Mouse (Mus musculus) forebrain, embryonic 15.5 days (tissue): ENCODE results near the gene Aagab. TPM values are rescaled to one million over a fixed set of nuclear protein-coding genes. Genes with fewer than 3 reads are reported as not detected.

ENCODE experiments used
- ATAC-seq: fragments of 200-750 bp; cut with Nextera tagmentation; replicated peaks from 2 replicates; pipeline ENCODE4 v1.8.0; 2017; ENCODE audit warnings: mild to moderate bottlenecking, moderate TSS enrichment, moderate library complexity
- H3K27ac ChIP-seq: fragments of 300-500 bp; sonication (generic); replicated peaks from 2 replicates; pipeline ENCODE4 v1.5.1; 2015; ENCODE audit warnings: mild to moderate bottlenecking, inconsistent platforms
- H3K27me3 ChIP-seq: fragments of 300-500 bp; sonication (generic); 2 replicates; pipeline ENCODE4 v1.6.1; 2015; ENCODE audit warnings: inconsistent platforms
- H3K36me3 ChIP-seq: fragments of 300-500 bp; sonication (generic); 2 replicates; pipeline ENCODE4 v1.6.1; 2015; ENCODE audit warnings: mild to moderate bottlenecking, inconsistent platforms
- H3K4me1 ChIP-seq: fragments of 300-500 bp; sonication (generic); 2 replicates; pipeline ENCODE4 v1.6.1; 2015; ENCODE audit warnings: inconsistent platforms
- H3K4me2 ChIP-seq: fragments of 300-500 bp; sonication (generic); replicated peaks from 2 replicates; pipeline ENCODE4 v1.6.1; 2015; ENCODE audit warnings: mild to moderate bottlenecking, inconsistent platforms
- H3K4me3 ChIP-seq: fragments of 300-500 bp; sonication (generic); 2 replicates; pipeline ENCODE4 v1.5.1; 2015; ENCODE audit warnings: mild to moderate bottlenecking, inconsistent platforms
- H3K9ac ChIP-seq: fragments of 300-500 bp; sonication (generic); replicated peaks from 2 replicates; pipeline ENCODE4 v1.6.1; 2015; ENCODE audit warnings: mild to moderate bottlenecking, inconsistent platforms
- H3K9me3 ChIP-seq: fragments of 300-500 bp; sonication (generic); 2 replicates; pipeline ENCODE4 v1.6.1; 2016; ENCODE audit warnings: inconsistent platforms
- WGBS: fragments of 180-500 bp; shearing (Covaris S2); methylation state at CpG from one replicate; pipeline ENCODE4 v1.1.7; 2015; ENCODE audit warnings: mixed read lengths; 5-methylcytosine and 5-hydroxymethylcytosine counted together
- polyA plus RNA-seq: library from polyadenylated mRNA; unstranded; fragments of >200 nt; fragmentation: Nextera tagmentation; extraction: Ambion mirVana; gene quantifications from 2 replicates; pipeline ENCODE4 v1.2.1, GENCODE M21; 2015

Gene Aagab
- polyA plus RNA-seq, 1 experiment from 2014 or later, result 56.6 TPM

GRCm38 (mm10) chr9:63687413-63688015 lies 85.1 kb downstream of the Aagab start:
- no peaks in the 10 kb centered on the region for H3K36me3 ChIP-seq
- no peak overlapping the region for H3K27ac ChIP-seq
- no peak for ATAC-seq
- H3K27me3 ChIP-seq, result no peaks in the 10 kb centered on the region
- no peaks in the 10 kb centered on the region for H3K9me3 ChIP-seq
- H3K4me3 ChIP-seq, result no peak overlapping the region
- WGBS, result 84% methylated on average over 7 of the region's 7 CpGs
- no peak overlapping the region for H3K9ac ChIP-seq
- H3K4me2 ChIP-seq, result no peak overlapping the region
- H3K4me1 ChIP-seq, result no peaks in the 10 kb centered on the region

GRCm38 (mm10) chr9:63690511-63690910 lies 88.1 kb downstream of the Aagab start:
- no peak for ATAC-seq
- H3K4me2 ChIP-seq, result no peak overlapping the region
- no peak overlapping the region for H3K9ac ChIP-seq
- no peaks in the 10 kb centered on the region for H3K27me3 ChIP-seq
- no peaks in the 10 kb centered on the region for H3K9me3 ChIP-seq
- H3K4me3 ChIP-seq, result no peak overlapping the region
- H3K36me3 ChIP-seq, result no peaks in the 10 kb centered on the region
- H3K4me1 ChIP-seq, result no peaks in the 10 kb centered on the region
- H3K27ac ChIP-seq, result no peak overlapping the region
- 93% methylated on average over 1 of the region's 1 CpGs for WGBS

- H3K36me3 ChIP-seq, result no peaks in the 10 kb centered on the region
- 80% methylated on average over 2 of the region's 2 CpGs for WGBS
- H3K9me3 ChIP-seq, result no peaks in the 10 kb centered on the region
- no peak overlapping the region for H3K27ac ChIP-seq
- ATAC-seq, result no peak
- H3K4me3 ChIP-seq, result no peak overlapping the region
- peaks cover 5% of the 10 kb centered on the region; the same call in 1 of the 2 replicates for H3K4me1 ChIP-seq
- H3K4me2 ChIP-seq, result no peak overlapping the region
- H3K27me3 ChIP-seq, result no peaks in the 10 kb centered on the region
- no peak overlapping the region for H3K9ac ChIP-seq
Measured at GRCm38 (mm10) chr9:63691960-63692359, 89.5 kb downstream of the Aagab start.

Other genes starting within 250 kb of the Aagab start
- gene Map2k5, start 224.8 kb upstream of the Aagab start, polyA plus RNA-seq, result 38.0 and 39.8 TPM in 2 replicates
- 66.1 and 69.8 TPM in 2 replicates for gene 2300009A05Rik, start 203.4 kb upstream of the Aagab start, polyA plus RNA-seq
- 0.13 and 0.15 TPM in 2 replicates for gene Iqch, start 167 bp upstream of the Aagab start, polyA plus RNA-seq
- gene Smad3, start 155.3 kb downstream of the Aagab start, polyA plus RNA-seq, result 7.0 and 7.6 TPM in 2 replicates